Mouse (Mus musculus) liver, adult 2 months (tissue): ENCODE measurements around the gene Esrra.

Source experiments
- CTCF ChIP-seq: fragments of 200-500 bp; IDR thresholded peaks from 2 replicates; pipeline ENCODE4 v1.5.1; 2011; ENCODE audit warnings: low read depth, low read length, control low read depth
- POLR2A ChIP-seq: fragments of 200-500 bp; IDR thresholded peaks from 2 replicates; pipeline ENCODE4 v1.6.1; 2011; ENCODE audit warnings: low read length, control low read depth; ENCODE audit not compliant: insufficient read depth; ENCODE audit errors: extremely low read depth

DNA sequence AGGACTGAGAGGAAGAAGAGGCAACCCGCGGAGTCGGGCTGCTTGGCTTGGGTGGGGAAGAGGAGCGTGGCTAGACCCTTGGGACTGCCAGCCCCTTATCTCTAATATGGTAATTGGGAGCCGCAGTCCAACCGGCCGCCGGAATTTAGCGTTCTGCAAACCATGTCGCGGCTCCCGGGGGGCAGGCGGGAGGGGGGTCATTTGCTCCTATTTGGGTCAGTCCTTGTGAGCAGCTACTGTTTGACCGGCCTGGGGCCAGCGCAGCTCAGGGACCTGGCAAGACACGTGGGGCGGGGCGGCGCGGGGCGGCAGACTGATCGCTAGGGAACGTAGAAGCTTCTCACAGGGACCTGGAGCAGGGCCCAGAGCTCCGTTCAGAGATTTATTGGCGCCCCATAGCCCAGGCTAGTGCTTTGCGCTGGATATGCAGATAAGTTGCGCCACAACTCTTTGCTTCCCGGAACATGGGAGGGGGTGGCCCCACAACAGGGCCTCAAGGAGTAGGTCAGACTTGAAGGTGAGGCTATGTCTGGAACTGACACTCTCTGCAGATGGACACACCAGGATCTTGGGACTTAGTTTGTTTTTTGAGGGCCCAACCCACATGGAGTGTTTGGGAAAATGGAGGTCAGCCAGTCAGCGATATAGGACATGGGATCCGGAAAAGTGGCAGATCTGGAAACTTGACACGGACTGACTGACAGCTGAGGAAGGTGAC is 30.5 kb upstream of the Esrra start:
- TF ChIP-seq CTCF (no peak), POLR2A (0 out of 2 replicates have a peak, but pooled peaks have one; percentile 40)
